Mouse (Mus musculus): ENCODE results near the gene Fam83f. TPM values are rescaled to one million over a fixed set of nuclear protein-coding genes. Genes with fewer than 3 reads are reported as not detected.

Fam83f gene
- polyA plus RNA-seq, 1 experiment from 2014 or later: 0.60 TPM

GRCm38 (mm10) chr15:80679515-80680215 lies 8.0 kb downstream of the Fam83f start:
- Histone ChIP-seq H3K9me3 (ENCODE audit: control insufficient read depth, low read length) (no peaks in the 10 kb centered on the region), H3K4me2 (ENCODE audit: low read depth, severe bottlenecking) (no peak overlapping the region), H3K4me3 (ENCODE audit: low read depth, low read length) (no peak overlapping the region), H3K9ac (ENCODE audit: low read length) (no peak overlapping the region), H3K36me3 (ENCODE audit: control insufficient read depth, insufficient read depth, low read length) (no peaks in the 10 kb centered on the region), H3K27me3 (ENCODE audit: control insufficient read depth, insufficient read depth, low read length) (no peaks in the 10 kb centered on the region; the same call in 1 of the 2 replicates), H3K27ac (replicated peaks; ENCODE audit: low read depth, low read length) (no peak overlapping the region), H3K4me1 (ENCODE audit: control insufficient read depth, insufficient read depth, low read length) (no peaks in the 10 kb centered on the region)
- ATAC-seq (ENCODE audit: insufficient number of reproducible peaks, low FRiP score, low TSS enrichment, low read depth): no peak
- no peak for DNase-seq (ENCODE audit: low spot score)
- WGBS: 51% methylated on average over 8 of the region's 8 CpGs

GRCm38 (mm10) chr15:80680347-80681030 lies 8.8 kb downstream of the Fam83f start:
- Histone ChIP-seq H3K27me3 (ENCODE audit: control insufficient read depth, insufficient read depth, low read length) (no peaks in the 10 kb centered on the region; the same call in 1 of the 2 replicates), H3K27ac (replicated peaks; ENCODE audit: low read depth, low read length) (no peak overlapping the region), H3K36me3 (ENCODE audit: control insufficient read depth, insufficient read depth, low read length) (no peaks in the 10 kb centered on the region), H3K9me3 (ENCODE audit: control insufficient read depth, low read length) (no peaks in the 10 kb centered on the region), H3K4me2 (ENCODE audit: low read depth, severe bottlenecking) (no peak overlapping the region), H3K4me3 (ENCODE audit: low read depth, low read length) (no peak overlapping the region), H3K9ac (ENCODE audit: low read length) (no peak overlapping the region), H3K4me1 (ENCODE audit: control insufficient read depth, insufficient read depth, low read length) (no peaks in the 10 kb centered on the region)
- no peak for ATAC-seq (ENCODE audit: insufficient number of reproducible peaks, low FRiP score, low TSS enrichment, low read depth)
- 57% methylated on average over 7 of the region's 7 CpGs for WGBS
- no peak for DNase-seq (ENCODE audit: low spot score)

- H3K36me3 ChIP-seq (ENCODE audit: control insufficient read depth, insufficient read depth, low read length): no peaks in the 10 kb centered on the region
- whole genome bisulfite sequencing: 53% methylated on average over 4 of the region's 4 CpGs
- no peaks in the 10 kb centered on the region for H3K9me3 ChIP-seq (ENCODE audit: control insufficient read depth, low read length)
- no peak overlapping the region for H3K4me2 ChIP-seq (ENCODE audit: low read depth, severe bottlenecking)
- no peak overlapping the region for H3K27ac ChIP-seq (replicated peaks; ENCODE audit: low read depth, low read length)
- no peaks in the 10 kb centered on the region for H3K4me1 ChIP-seq (ENCODE audit: control insufficient read depth, insufficient read depth, low read length)
- H3K9ac ChIP-seq (ENCODE audit: low read length): no peak overlapping the region
- DNase-seq (ENCODE audit: low spot score) (no peak), ATAC-seq (ENCODE audit: insufficient number of reproducible peaks, low FRiP score, low TSS enrichment, low read depth) (no peak)
- H3K4me3 ChIP-seq (ENCODE audit: low read depth, low read length): no peak overlapping the region
- no peaks in the 10 kb centered on the region; the same call in 1 of the 2 replicates for H3K27me3 ChIP-seq (ENCODE audit: control insufficient read depth, insufficient read depth, low read length)
Measured at GRCm38 (mm10) chr15:80681466-80681881, 9.8 kb downstream of the Fam83f start.

GRCm38 (mm10) chr15:80682343-80682742 lies 10.7 kb downstream of the Fam83f start:
- Histone ChIP-seq H3K4me2 (ENCODE audit: low read depth, severe bottlenecking) (no peak overlapping the region), H3K27ac (replicated peaks; ENCODE audit: low read depth, low read length) (no peak overlapping the region), H3K36me3 (ENCODE audit: control insufficient read depth, insufficient read depth, low read length) (no peaks in the 10 kb centered on the region), H3K9ac (ENCODE audit: low read length) (no peak overlapping the region), H3K4me1 (ENCODE audit: control insufficient read depth, insufficient read depth, low read length) (no peaks in the 10 kb centered on the region), H3K27me3 (ENCODE audit: control insufficient read depth, insufficient read depth, low read length) (no peaks in the 10 kb centered on the region; the same call in 1 of the 2 replicates), H3K9me3 (ENCODE audit: control insufficient read depth, low read length) (no peaks in the 10 kb centered on the region), H3K4me3 (ENCODE audit: low read depth, low read length) (no peak overlapping the region)
- WGBS: 88% methylated on average over 8 of the region's 8 CpGs
- ATAC-seq (ENCODE audit: insufficient number of reproducible peaks, low FRiP score, low TSS enrichment, low read depth): no peak
- DNase-seq (ENCODE audit: low spot score): no peak

- 80% methylated on average over 6 of the region's 6 CpGs for WGBS
- no peaks in the 10 kb centered on the region for H3K9me3 ChIP-seq (ENCODE audit: control insufficient read depth, low read length)
- no peak overlapping the region for H3K4me3 ChIP-seq (ENCODE audit: low read depth, low read length)
- no peak overlapping the region for H3K27ac ChIP-seq (replicated peaks; ENCODE audit: low read depth, low read length)
- no peak for DNase-seq (ENCODE audit: low spot score)
- no peaks in the 10 kb centered on the region for H3K36me3 ChIP-seq (ENCODE audit: control insufficient read depth, insufficient read depth, low read length)
- no peak overlapping the region for H3K4me2 ChIP-seq (ENCODE audit: low read depth, severe bottlenecking)
- no peaks in the 10 kb centered on the region; the same call in 1 of the 2 replicates for H3K27me3 ChIP-seq (ENCODE audit: control insufficient read depth, insufficient read depth, low read length)
- H3K4me1 ChIP-seq (ENCODE audit: control insufficient read depth, insufficient read depth, low read length): no peaks in the 10 kb centered on the region
- no peak overlapping the region for H3K9ac ChIP-seq (ENCODE audit: low read length)
- ATAC-seq (ENCODE audit: insufficient number of reproducible peaks, low FRiP score, low TSS enrichment, low read depth): no peak
Measured at GRCm38 (mm10) chr15:80683151-80683550, 11.5 kb downstream of the Fam83f start.

- DNase-seq (ENCODE audit: low spot score) (no peak), ATAC-seq (ENCODE audit: insufficient number of reproducible peaks, low FRiP score, low TSS enrichment, low read depth) (no peak)
- Histone ChIP-seq H3K9me3 (ENCODE audit: control insufficient read depth, low read length) (no peaks in the 10 kb centered on the region), H3K4me1 (ENCODE audit: control insufficient read depth, insufficient read depth, low read length) (no peaks in the 10 kb centered on the region), H3K36me3 (ENCODE audit: control insufficient read depth, insufficient read depth, low read length) (no peaks in the 10 kb centered on the region), H3K27ac (replicated peaks; ENCODE audit: low read depth, low read length) (no peak overlapping the region), H3K4me2 (ENCODE audit: low read depth, severe bottlenecking) (no peak overlapping the region), H3K4me3 (ENCODE audit: low read depth, low read length) (no peak overlapping the region), H3K27me3 (ENCODE audit: control insufficient read depth, insufficient read depth, low read length) (no peaks in the 10 kb centered on the region; the same call in 1 of the 2 replicates), H3K9ac (ENCODE audit: low read length) (no peak overlapping the region)
- WGBS: 70% methylated on average over 3 of the region's 3 CpGs
Measured at GRCm38 (mm10) chr15:80683990-80684389, 12.3 kb downstream of the Fam83f start.

GRCm38 (mm10) chr15:80684786-80685602 lies 13.3 kb downstream of the Fam83f start:
- no peak overlapping the region for H3K4me3 ChIP-seq (ENCODE audit: low read depth, low read length)
- H3K36me3 ChIP-seq (ENCODE audit: control insufficient read depth, insufficient read depth, low read length): no peaks in the 10 kb centered on the region
- H3K27me3 ChIP-seq (ENCODE audit: control insufficient read depth, insufficient read depth, low read length): no peaks in the 10 kb centered on the region
- H3K4me1 ChIP-seq (ENCODE audit: control insufficient read depth, insufficient read depth, low read length): no peaks in the 10 kb centered on the region
- H3K9me3 ChIP-seq (ENCODE audit: control insufficient read depth, low read length): no peaks in the 10 kb centered on the region
- ATAC-seq (ENCODE audit: insufficient number of reproducible peaks, low FRiP score, low TSS enrichment, low read depth): no peak
- no peak overlapping the region for H3K9ac ChIP-seq (ENCODE audit: low read length)
- 19% methylated on average over 8 of the region's 8 CpGs for WGBS
- no peak for DNase-seq (ENCODE audit: low spot score)
- no peak overlapping the region for H3K27ac ChIP-seq (replicated peaks; ENCODE audit: low read depth, low read length)
- H3K4me2 ChIP-seq (ENCODE audit: low read depth, severe bottlenecking): no peak overlapping the region

- Histone ChIP-seq H3K27me3 (ENCODE audit: control insufficient read depth, insufficient read depth, low read length) (no peaks in the 10 kb centered on the region), H3K9me3 (ENCODE audit: control insufficient read depth, low read length) (no peaks in the 10 kb centered on the region), H3K9ac (ENCODE audit: low read length) (no peak overlapping the region), H3K36me3 (ENCODE audit: control insufficient read depth, insufficient read depth, low read length) (no peaks in the 10 kb centered on the region), H3K4me3 (ENCODE audit: low read depth, low read length) (no peak overlapping the region), H3K4me1 (ENCODE audit: control insufficient read depth, insufficient read depth, low read length) (no peaks in the 10 kb centered on the region), H3K27ac (replicated peaks; ENCODE audit: low read depth, low read length) (no peak overlapping the region), H3K4me2 (ENCODE audit: low read depth, severe bottlenecking) (no peak overlapping the region)
- 20% methylated on average over 7 of the region's 7 CpGs for WGBS
- no peak for DNase-seq (ENCODE audit: low spot score)
- no peak for ATAC-seq (ENCODE audit: insufficient number of reproducible peaks, low FRiP score, low TSS enrichment, low read depth)
Measured at GRCm38 (mm10) chr15:80685603-80685895, 13.9 kb downstream of the Fam83f start.
